Mouse (Mus musculus) lung, embryonic 16.5 days (tissue): Measurements from ENCODE around the gene Cfap161. TPM values are rescaled to one million over a fixed set of nuclear protein-coding genes. Genes with fewer than 3 reads are reported as not detected.

Experiments used
- ATAC-seq: fragments of 200-750 bp; cut with Nextera tagmentation; 2 replicates; pipeline ENCODE4 v1.8.0; 2017; ENCODE audit warnings: low read depth, mild to moderate bottlenecking, moderate library complexity
- H3K27ac ChIP-seq: fragments of 300-500 bp; sonication (generic); 2 replicates; pipeline ENCODE4 v1.5.1; 2014; ENCODE audit warnings: mild to moderate bottlenecking, control low read depth, low read length
- H3K27me3 ChIP-seq: fragments of 300-500 bp; sonication (generic); 2 replicates; pipeline ENCODE4 v1.6.1; 2014; ENCODE audit warnings: low read depth, low read length, mixed read lengths; ENCODE audit not compliant: control insufficient read depth, insufficient read depth
- H3K36me3 ChIP-seq: fragments of 300-500 bp; sonication (generic); 2 replicates; pipeline ENCODE4 v1.6.1; 2014; ENCODE audit warnings: low read length; ENCODE audit not compliant: control insufficient read depth, insufficient read depth
- H3K4me1 ChIP-seq: fragments of 300-500 bp; sonication (generic); replicated peaks from 2 replicates; pipeline ENCODE4 v1.6.1; 2014; ENCODE audit warnings: low read length, mixed read lengths; ENCODE audit not compliant: control insufficient read depth, insufficient read depth
- H3K4me2 ChIP-seq: fragments of 300-500 bp; sonication (generic); 2 replicates; pipeline ENCODE4 v1.6.1; 2014; ENCODE audit warnings: low read depth, low read length, control low read depth
- H3K4me3 ChIP-seq: fragments of 300-500 bp; sonication (generic); 2 replicates; pipeline ENCODE4 v1.5.1; 2014; ENCODE audit warnings: mild to moderate bottlenecking, low read length, control low read depth
- H3K9ac ChIP-seq: fragments of 300-500 bp; sonication (generic); 2 replicates; pipeline ENCODE4 v1.6.1; 2014; ENCODE audit warnings: low read length, control low read depth
- H3K9me3 ChIP-seq: fragments of 300-500 bp; sonication (generic); 2 replicates; pipeline ENCODE4 v1.6.1; 2016; ENCODE audit warnings: low read length; ENCODE audit not compliant: control insufficient read depth
- WGBS: fragments of 180-500 bp; shearing (Covaris S2); extraction: QIAGEN DNeasy Blood & Tissue Kit; methylation state at CpG from one replicate; pipeline ENCODE4 v1.1.7; 2014; 5-methylcytosine and 5-hydroxymethylcytosine counted together
- polyA plus RNA-seq: library from polyadenylated mRNA; unstranded; fragments of >200 nt; fragmentation: Nextera tagmentation; extraction: Ambion mirVana; gene quantifications from 2 replicates; pipeline ENCODE4 v1.2.1, GENCODE M21; 2015

The Cfap161 gene
- polyA plus RNA-seq, 1 experiment from 2014 or later, result 7.4 TPM

DNA sequence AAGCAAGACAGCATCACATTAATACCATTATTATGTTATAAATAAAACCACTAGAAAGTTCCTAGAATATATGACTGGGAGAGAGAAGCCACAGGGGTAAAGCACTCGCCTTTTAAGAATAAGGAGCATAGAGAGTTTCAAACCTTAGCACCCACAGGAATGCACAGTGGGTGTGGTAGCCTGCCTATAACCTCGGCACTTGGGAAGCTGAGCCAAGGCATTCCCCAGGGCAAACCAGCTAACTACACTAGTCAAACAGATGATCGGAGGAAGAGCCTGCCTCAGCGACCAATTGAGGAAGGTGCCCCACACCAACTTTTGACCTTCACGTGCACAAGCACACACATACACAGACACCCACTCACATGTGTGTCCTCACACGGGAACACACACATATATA lies 63.4 kb downstream of the Cfap161 start:
- Histone ChIP-seq H3K27ac (no peak overlapping the region), H3K9ac (no peak overlapping the region), H3K9me3 (no peaks in the 10 kb centered on the region), H3K4me2 (no peak overlapping the region), H3K4me3 (no peak overlapping the region), H3K4me1 (peaks cover 4% of the 10 kb centered on the region; the same call in 1 of the 2 replicates), H3K27me3 (no peaks in the 10 kb centered on the region), H3K36me3 (no peaks in the 10 kb centered on the region)
- peak; percentile 19; the same call in 1 of the 2 replicates for ATAC-seq
- WGBS, result 50% methylated on average over 6 of the region's 6 CpGs

DNA sequence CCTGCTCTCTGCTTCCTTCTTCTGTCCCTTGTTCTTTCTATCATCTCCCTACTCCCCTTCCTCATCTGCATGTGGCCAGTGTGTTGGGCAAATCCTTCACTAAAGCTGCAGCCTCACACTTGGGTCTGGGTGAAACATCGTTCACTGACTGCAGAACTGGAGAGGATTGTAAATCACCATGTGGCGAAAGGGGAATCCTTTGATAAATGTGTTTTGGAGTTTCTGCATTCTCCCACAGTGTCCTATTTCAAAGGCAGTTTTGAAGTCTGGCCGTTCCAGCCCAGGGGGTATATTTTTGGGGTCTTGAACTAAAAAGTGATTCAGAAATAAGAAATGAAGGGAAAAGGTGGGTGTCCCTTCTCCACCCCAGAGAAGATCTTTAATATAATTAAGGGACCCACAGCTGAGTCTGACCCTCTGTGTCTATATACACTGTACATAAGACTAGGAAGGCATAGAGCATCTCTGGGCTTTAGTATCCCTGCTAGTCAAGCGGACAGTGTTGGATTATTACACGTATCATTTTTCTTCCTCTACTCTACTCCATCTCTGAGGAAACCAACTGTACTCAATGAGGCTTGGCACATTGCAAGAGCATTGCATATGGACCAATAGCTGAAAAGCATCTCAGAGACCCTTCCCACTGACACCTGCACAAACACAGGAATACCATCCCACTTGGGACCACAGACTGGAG lies 67.6 kb downstream of the Cfap161 start:
- H3K4me3 ChIP-seq, result no peak overlapping the region
- no peak overlapping the region for H3K27ac ChIP-seq
- H3K9ac ChIP-seq, result no peak overlapping the region
- H3K4me1 ChIP-seq, result peaks cover 8% of the 10 kb centered on the region; the same call in 1 of the 2 replicates
- 57% methylated on average over 5 of the region's 5 CpGs for WGBS
- H3K27me3 ChIP-seq, result no peaks in the 10 kb centered on the region
- ATAC-seq, result no peak
- no peak overlapping the region for H3K4me2 ChIP-seq
- no peaks in the 10 kb centered on the region for H3K36me3 ChIP-seq
- H3K9me3 ChIP-seq, result no peaks in the 10 kb centered on the region

- Histone ChIP-seq H3K4me1 (peaks cover 6% of the 10 kb centered on the region; the same call in 1 of the 2 replicates), H3K4me3 (no peak overlapping the region), H3K9ac (no peak overlapping the region), H3K36me3 (no peaks in the 10 kb centered on the region), H3K27me3 (no peaks in the 10 kb centered on the region), H3K27ac (no peak overlapping the region), H3K4me2 (no peak overlapping the region), H3K9me3 (no peaks in the 10 kb centered on the region)
- no peak for ATAC-seq
Observed at GRCm38 (mm10) chr7:83725801-83726200, 68.9 kb downstream of the Cfap161 start.

DNA sequence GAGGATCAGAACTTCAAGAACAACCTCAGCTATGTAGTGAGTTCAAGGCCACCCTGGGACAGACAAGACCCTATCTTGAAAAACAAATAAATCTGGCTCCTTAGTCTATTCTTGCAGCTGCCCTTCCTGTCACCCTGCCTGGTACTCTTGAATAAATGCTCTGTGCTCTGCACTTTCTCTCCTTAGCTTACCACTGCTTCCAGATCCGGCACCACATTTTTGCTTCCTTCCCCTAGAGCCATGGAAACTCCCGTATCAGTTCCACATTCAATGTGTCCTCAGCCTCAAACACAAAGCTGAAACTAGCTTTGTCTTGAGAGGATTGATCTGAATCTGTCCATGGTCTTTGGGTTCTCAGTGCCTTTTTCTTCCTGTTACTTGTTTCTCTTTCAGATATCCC lies 70.1 kb downstream of the Cfap161 start:
- Histone ChIP-seq H3K9ac (no peak overlapping the region), H3K36me3 (no peaks in the 10 kb centered on the region), H3K27ac (no peak overlapping the region), H3K4me3 (no peak overlapping the region), H3K4me2 (no peak overlapping the region), H3K27me3 (no peaks in the 10 kb centered on the region), H3K9me3 (no peaks in the 10 kb centered on the region), H3K4me1 (0 out of 2 replicates have a peak, but pooled peaks cover 4% of the 10 kb centered on the region)
- WGBS, result 35% methylated on average over 2 of the region's 2 CpGs
- no peak for ATAC-seq

Other genes starting within 250 kb of the Cfap161 start
- 0.31 TPM in 1 of 2 replicates, not detected in the other for gene Tmc3, start 210.0 kb downstream of the Cfap161 start, polyA plus RNA-seq
- 17.2 and 19.2 TPM in 2 replicates for gene Stard5, start 162.9 kb downstream of the Cfap161 start, polyA plus RNA-seq
- 4.5 and 7.3 TPM in 2 replicates for gene Il16, start 49.2 kb downstream of the Cfap161 start, polyA plus RNA-seq
- 10.4 and 10.5 TPM in 2 replicates for gene Tlnrd1, start 89.4 kb upstream of the Cfap161 start, polyA plus RNA-seq
- gene Mesd, start 89.6 kb upstream of the Cfap161 start, polyA plus RNA-seq, result 118 and 132 TPM in 2 replicates